Mouse (Mus musculus) adrenal gland, adult 2 months (tissue): ENCODE measurements around the gene Mcm10. TPM values are rescaled to one million over a fixed set of nuclear protein-coding genes. Genes with fewer than 3 reads are reported as not detected.
"Not testable (repeated sequence)": the region's sequence is repeated elsewhere in the genome, so short reads cannot be mapped to it uniquely, and the experiment has no call there.

Experiments
- DNase-seq: peaks from one replicate; pipeline ENCODE4 v3.0.0; 2021
- polyA plus RNA-seq: library from polyadenylated mRNA; depleted of rRNA; stranded (reverse); fragments of >200 nt; gene quantifications from 2 replicates; pipeline ENCODE4 v1.2.3, GENCODE M21; 2012; rRNA removed
- total RNA-seq, 2 experiments: library from RNA; stranded (reverse); gene quantifications; 2 replicates each; pipeline ENCODE4 v1.2.3; 2021

The Mcm10 gene
- total and polyA plus RNA-seq, 3 experiments: 0.40 to 7.9 (median 1.6) TPM

GRCm38 (mm10) chr2:4985000-4985399, 27.6 kb downstream of the Mcm10 start:
- no peak for DNase-seq

GRCm38 (mm10) chr2:4983987-4984386, 28.6 kb downstream of the Mcm10 start:
- DNase-seq: no peak

- no peak for DNase-seq
Measured at GRCm38 (mm10) chr2:4978091-4978490, 34.5 kb downstream of the Mcm10 start.

GRCm38 (mm10) chr2:4975807-4976206, 36.8 kb downstream of the Mcm10 start, which contains the start of gene Ucma:
Gene Ucma, plus strand, starts transcription at chr2:4976122.
- DNase-seq: no peak

GRCm38 (mm10) chr2:4969083-4969482, 43.5 kb downstream of the Mcm10 start:
- DNase-seq: no peak

GRCm38 (mm10) chr2:4967806-4968205, 44.8 kb downstream of the Mcm10 start:
- DNase-seq: no peak

- no peak for DNase-seq
Measured at GRCm38 (mm10) chr2:4958039-4958438, 54.6 kb downstream of the Mcm10 start.

- DNase-seq: no peak
Measured at GRCm38 (mm10) chr2:4954216-4954760, 58.3 kb downstream of the Mcm10 start.

GRCm38 (mm10) chr2:4950986-4951385, 61.6 kb downstream of the Mcm10 start:
- DNase-seq: no peak

GRCm38 (mm10) chr2:4949691-4950090, 62.9 kb downstream of the Mcm10 start:
- DNase-seq: not testable (repeated sequence)

GRCm38 (mm10) chr2:4940861-4941260, 71.7 kb downstream of the Mcm10 start:
- DNase-seq: no peak

Other genes with a start within 250 kb of the Mcm10 start
- gene Sephs1, start 131.2 kb downstream of the Mcm10 start, total RNA-seq: 10 to 100 TPM; 39.9 to 46.9 TPM
- 15.2 and 15.8 TPM in 2 replicates for gene Sephs1, start 131.2 kb downstream of the Mcm10 start, polyA plus RNA-seq
- 100 to 1,000 TPM; 294 to 361 TPM for gene Phyh, start 93.8 kb downstream of the Mcm10 start, total RNA-seq
- 117 and 149 TPM in 2 replicates for gene Phyh, start 93.8 kb downstream of the Mcm10 start, polyA plus RNA-seq
- gene Ucma, start 36.7 kb downstream of the Mcm10 start, total RNA-seq: not detected
- not detected in 2 replicates for gene Ucma, start 36.7 kb downstream of the Mcm10 start, polyA plus RNA-seq
- gene Optn, start 51.3 kb upstream of the Mcm10 start, total RNA-seq: 100 to 1,000 TPM; 100 to 105 TPM
- 4.8 and 5.4 TPM in 2 replicates for gene Optn, start 51.3 kb upstream of the Mcm10 start, polyA plus RNA-seq
- gene Ccdc3, start 125.0 kb upstream of the Mcm10 start, total RNA-seq: 10 to 100 TPM; 12.9 to 20.5 TPM
- gene Ccdc3, start 125.0 kb upstream of the Mcm10 start, polyA plus RNA-seq: 11.3 and 20.7 TPM in 2 replicates